Mouse (Mus musculus): Measurements from ENCODE around the gene Alad. TPM values are rescaled to one million over a fixed set of nuclear protein-coding genes. Genes with fewer than 3 reads are reported as not detected.
A peak's percentile ranks its signal among the peaks of the same experiment; 100 is the strongest.

The Alad gene
- polyA plus RNA-seq, 1 experiment from 2014 or later, result 69.3 TPM

DNA sequence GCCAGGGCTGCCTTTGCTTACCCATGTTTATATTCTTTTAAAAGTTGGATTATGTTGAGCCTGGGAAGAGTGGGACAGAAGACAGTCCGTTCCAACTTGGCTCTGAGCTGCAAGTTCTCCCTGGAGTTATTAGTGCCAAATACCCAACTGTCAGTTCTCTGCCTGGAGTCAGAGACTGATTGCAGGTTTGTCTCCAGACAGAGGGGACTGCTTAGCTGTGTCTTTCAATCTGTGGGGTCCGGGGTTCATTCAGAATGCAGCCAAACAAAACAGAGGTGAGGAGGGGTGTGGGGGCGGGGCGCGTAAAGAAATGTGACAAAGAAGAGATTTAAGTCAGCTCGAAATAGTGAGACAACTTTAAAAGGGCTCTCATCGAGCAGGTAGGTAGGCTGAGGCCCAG, 18.2 kb downstream of the Alad start:
- Histone ChIP-seq H3K9me3 (ENCODE audit: control insufficient read depth, low read length) (no peaks in the 10 kb centered on the region), H3K4me2 (ENCODE audit: low read length) (peak overlapping the region; percentile 63), H3K4me3 (ENCODE audit: control insufficient read depth in 1 of 2, insufficient read depth in 1 of 2, low read depth in 1 of 2, low read length in 2 of 2) (peak overlapping the region; percentile 68), H3K27ac (replicated peaks in 1 of 2; ENCODE audit: control insufficient read depth in 1 of 2, insufficient read depth in 1 of 2, low read depth in 2 of 2, low read length in 2 of 2) (peak overlapping the region; percentile 35 to 59), H3K9ac (ENCODE audit: low read length) (peak overlapping the region; percentile 79), H3K27me3 (ENCODE audit: control insufficient read depth, insufficient read depth, low read length) (no peaks in the 10 kb centered on the region), H3K4me1 (ENCODE audit: control insufficient read depth in 2 of 2, insufficient read depth in 2 of 2, low read length in 2 of 2) (peaks cover 2 to 4% of the 10 kb centered on the region in 2 experiments; a peak in 3 of 4 replicates), H3K36me3 (ENCODE audit: control insufficient read depth, insufficient read depth, low read length) (peaks cover 16% of the 10 kb centered on the region)
- WGBS, result 1% methylated on average over 7 of the region's 7 CpGs
- no peak for ATAC-seq (ENCODE audit: insufficient number of reproducible peaks, insufficient read depth, low FRiP score, low read depth)

GRCm38 (mm10) chr4:62500799-62501198, 18.9 kb downstream of the Alad start:
- Histone ChIP-seq H3K9me3 (ENCODE audit: control insufficient read depth, low read length) (no peaks in the 10 kb centered on the region), H3K27ac (replicated peaks in 1 of 2; ENCODE audit: control insufficient read depth in 1 of 2, insufficient read depth in 1 of 2, low read depth in 2 of 2, low read length in 2 of 2) (no peak overlapping the region), H3K27me3 (ENCODE audit: control insufficient read depth, insufficient read depth, low read length) (no peaks in the 10 kb centered on the region), H3K4me3 (ENCODE audit: control insufficient read depth in 1 of 2, insufficient read depth in 1 of 2, low read depth in 1 of 2, low read length in 2 of 2) (no peak overlapping the region), H3K4me1 (ENCODE audit: control insufficient read depth in 2 of 2, insufficient read depth in 2 of 2, low read length in 2 of 2) (peaks cover 2 to 4% of the 10 kb centered on the region in 2 experiments; a peak in 3 of 4 replicates), H3K4me2 (ENCODE audit: low read length) (no peak overlapping the region), H3K36me3 (ENCODE audit: control insufficient read depth, insufficient read depth, low read length) (peaks cover 16% of the 10 kb centered on the region), H3K9ac (ENCODE audit: low read length) (no peak overlapping the region)
- 84% methylated on average over 4 of the region's 4 CpGs for WGBS
- ATAC-seq (ENCODE audit: insufficient number of reproducible peaks, insufficient read depth, low FRiP score, low read depth), result no peak

GRCm38 (mm10) chr4:62496815-62497214, 22.9 kb downstream of the Alad start:
- Histone ChIP-seq H3K9me3 (ENCODE audit: control insufficient read depth, low read length) (no peaks in the 10 kb centered on the region), H3K9ac (ENCODE audit: low read length) (no peak overlapping the region), H3K27ac (replicated peaks in 1 of 2; ENCODE audit: control insufficient read depth in 1 of 2, insufficient read depth in 1 of 2, low read depth in 2 of 2, low read length in 2 of 2) (no peak overlapping the region), H3K4me2 (ENCODE audit: low read length) (no peak overlapping the region), H3K36me3 (ENCODE audit: control insufficient read depth, insufficient read depth, low read length) (peaks cover 16% of the 10 kb centered on the region), H3K4me3 (ENCODE audit: control insufficient read depth in 1 of 2, insufficient read depth in 1 of 2, low read depth in 1 of 2, low read length in 2 of 2) (no peak overlapping the region), H3K27me3 (ENCODE audit: control insufficient read depth, insufficient read depth, low read length) (no peaks in the 10 kb centered on the region), H3K4me1 (ENCODE audit: control insufficient read depth in 2 of 2, insufficient read depth in 2 of 2, low read length in 2 of 2) (peaks cover 0 to 5% of the 10 kb centered on the region in 2 experiments; a peak in 2 of 4 replicates)
- 0 out of 2 replicates have a peak, but pooled peaks have one; percentile 14 for ATAC-seq (ENCODE audit: insufficient number of reproducible peaks, insufficient read depth, low FRiP score, low read depth)
- 41% methylated on average over 8 of the region's 8 CpGs for WGBS

DNA sequence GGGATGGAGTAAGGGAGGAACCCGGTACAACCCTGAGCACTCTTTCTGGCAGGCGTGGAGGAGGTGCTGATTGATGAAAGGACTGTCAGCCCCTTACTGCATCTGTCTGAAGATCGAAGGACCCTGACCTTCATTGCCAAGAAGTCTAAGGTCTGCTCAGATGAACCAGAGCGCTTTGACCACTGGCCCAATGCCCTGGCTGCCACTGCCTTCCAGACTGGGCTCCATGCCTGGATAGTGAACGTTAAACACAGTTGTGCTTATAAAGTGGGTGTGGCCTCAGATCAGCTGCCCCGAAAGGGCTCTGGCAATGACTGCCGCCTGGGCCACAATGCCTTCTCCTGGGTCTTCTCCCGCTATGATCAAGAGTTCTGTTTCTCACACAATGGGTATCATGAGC, 23.8 kb downstream of the Alad start:
- no peaks in the 10 kb centered on the region for H3K9me3 ChIP-seq (ENCODE audit: control insufficient read depth, low read length)
- no peak overlapping the region for H3K4me2 ChIP-seq (ENCODE audit: low read length)
- no peak overlapping the region for H3K9ac ChIP-seq (ENCODE audit: low read length)
- 60% methylated on average over 8 of the region's 8 CpGs for WGBS
- H3K4me1 ChIP-seq (ENCODE audit: control insufficient read depth in 2 of 2, insufficient read depth in 2 of 2, low read length in 2 of 2), result peaks cover 0 to 3% of the 10 kb centered on the region in 2 experiments; a peak in 1 of 4 replicates
- H3K27ac ChIP-seq (replicated peaks in 1 of 2; ENCODE audit: control insufficient read depth in 1 of 2, insufficient read depth in 1 of 2, low read depth in 2 of 2, low read length in 2 of 2), result no peak overlapping the region
- peaks cover 16% of the 10 kb centered on the region for H3K36me3 ChIP-seq (ENCODE audit: control insufficient read depth, insufficient read depth, low read length)
- ATAC-seq (ENCODE audit: insufficient number of reproducible peaks, insufficient read depth, low FRiP score, low read depth), result no peak
- H3K4me3 ChIP-seq (ENCODE audit: control insufficient read depth in 1 of 2, insufficient read depth in 1 of 2, low read depth in 1 of 2, low read length in 2 of 2), result no peak overlapping the region
- no peaks in the 10 kb centered on the region for H3K27me3 ChIP-seq (ENCODE audit: control insufficient read depth, insufficient read depth, low read length)

DNA sequence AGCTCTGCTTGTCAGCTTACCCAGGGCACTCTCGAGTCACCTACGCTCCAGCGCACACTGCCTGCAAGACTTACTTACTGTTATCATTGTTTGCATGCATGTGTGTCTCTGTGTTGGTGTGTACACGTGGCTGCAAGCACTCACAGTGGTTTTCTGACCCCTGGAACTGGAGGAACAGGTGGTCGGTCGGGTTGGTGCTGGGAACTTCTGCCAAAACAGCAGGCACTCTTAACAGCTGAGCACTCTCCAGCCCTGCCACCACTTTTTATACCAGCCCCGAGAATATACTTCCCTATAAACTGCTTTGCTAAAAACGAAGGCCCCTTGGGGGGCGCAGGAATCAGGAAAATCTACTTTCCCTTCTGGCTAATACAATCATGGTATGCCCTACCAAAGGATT, 25.5 kb downstream of the Alad start:
- Histone ChIP-seq H3K9me3 (ENCODE audit: control insufficient read depth, low read length) (no peaks in the 10 kb centered on the region), H3K36me3 (ENCODE audit: control insufficient read depth, insufficient read depth, low read length) (peaks cover 9% of the 10 kb centered on the region), H3K4me3 (ENCODE audit: control insufficient read depth in 1 of 2, insufficient read depth in 1 of 2, low read depth in 1 of 2, low read length in 2 of 2) (no peak overlapping the region), H3K27ac (replicated peaks in 1 of 2; ENCODE audit: control insufficient read depth in 1 of 2, insufficient read depth in 1 of 2, low read depth in 2 of 2, low read length in 2 of 2) (no peak overlapping the region), H3K9ac (ENCODE audit: low read length) (no peak overlapping the region), H3K4me2 (ENCODE audit: low read length) (no peak overlapping the region), H3K4me1 (ENCODE audit: control insufficient read depth in 2 of 2, insufficient read depth in 2 of 2, low read length in 2 of 2) (peaks cover 0 to 3% of the 10 kb centered on the region in 2 experiments; a peak in 1 of 4 replicates), H3K27me3 (ENCODE audit: control insufficient read depth, insufficient read depth, low read length) (no peaks in the 10 kb centered on the region)
- WGBS, result 56% methylated on average over 9 of the region's 9 CpGs
- no peak for ATAC-seq (ENCODE audit: insufficient number of reproducible peaks, insufficient read depth, low FRiP score, low read depth)

DNA sequence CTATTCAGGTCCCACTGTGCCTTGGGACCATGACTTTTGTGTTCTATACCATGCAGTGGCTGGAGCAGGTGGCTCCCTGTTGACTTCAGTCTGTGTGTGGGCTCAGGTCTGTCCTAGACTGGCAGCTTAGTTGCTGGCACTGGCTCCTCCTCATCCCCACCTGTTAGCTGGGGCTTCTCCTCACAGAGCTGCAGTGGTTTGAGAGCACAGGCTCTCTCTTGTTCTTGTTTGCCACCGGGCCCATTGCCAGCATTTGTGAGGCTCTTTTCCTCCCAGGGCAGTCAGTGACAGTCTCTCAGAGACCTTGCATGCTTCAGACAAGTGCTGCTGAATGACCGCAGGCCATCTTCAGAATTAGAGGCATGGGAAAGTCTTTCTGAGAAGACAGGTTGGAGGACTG, 27.0 kb downstream of the Alad start:
- 78% methylated on average over 2 of the region's 2 CpGs for WGBS

DNA sequence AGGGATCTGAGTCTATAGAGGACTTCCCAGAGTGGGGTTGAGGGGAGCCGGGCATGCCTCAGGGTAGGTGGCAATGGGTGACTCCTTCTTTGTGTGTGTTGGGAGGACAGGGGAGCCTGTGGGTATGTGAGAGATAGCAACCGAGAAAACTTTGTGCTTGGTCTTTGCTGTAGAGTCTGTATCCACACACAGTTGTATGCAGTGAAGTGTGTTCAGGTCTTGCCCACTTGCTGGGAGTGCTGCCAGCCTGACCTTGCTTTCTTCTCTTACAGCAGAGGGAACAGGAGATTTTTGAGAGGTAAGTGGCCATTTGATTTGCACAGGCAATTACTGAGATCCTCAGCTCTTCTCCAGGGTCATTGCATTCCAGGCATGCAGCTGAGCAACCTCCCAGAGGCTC, 31.8 kb downstream of the Alad start:
- Histone ChIP-seq H3K27ac (replicated peaks in 1 of 2; ENCODE audit: control insufficient read depth in 1 of 2, insufficient read depth in 1 of 2, low read depth in 2 of 2, low read length in 2 of 2) (no peak overlapping the region), H3K9me3 (ENCODE audit: control insufficient read depth, low read length) (no peaks in the 10 kb centered on the region), H3K4me1 (ENCODE audit: control insufficient read depth in 2 of 2, insufficient read depth in 2 of 2, low read length in 2 of 2) (no peaks in the 10 kb centered on the region; a peak in 1 of 4 replicates), H3K27me3 (ENCODE audit: control insufficient read depth, insufficient read depth, low read length) (no peaks in the 10 kb centered on the region), H3K9ac (ENCODE audit: low read length) (no peak overlapping the region), H3K4me3 (ENCODE audit: control insufficient read depth in 1 of 2, insufficient read depth in 1 of 2, low read depth in 1 of 2, low read length in 2 of 2) (no peak overlapping the region), H3K4me2 (ENCODE audit: low read length) (no peak overlapping the region), H3K36me3 (ENCODE audit: control insufficient read depth, insufficient read depth, low read length) (no peaks in the 10 kb centered on the region)
- no peak for ATAC-seq (ENCODE audit: insufficient number of reproducible peaks, insufficient read depth, low FRiP score, low read depth)
- 89% methylated on average over 2 of the region's 2 CpGs for WGBS

More for the DNA sequence above, 27.0 kb downstream of the Alad start:
- Histone ChIP-seq H3K9ac (ENCODE audit: low read length) (no peak overlapping the region), H3K9me3 (ENCODE audit: control insufficient read depth, low read length) (no peaks in the 10 kb centered on the region), H3K27me3 (ENCODE audit: control insufficient read depth, insufficient read depth, low read length) (no peaks in the 10 kb centered on the region), H3K4me1 (ENCODE audit: control insufficient read depth in 2 of 2, insufficient read depth in 2 of 2, low read length in 2 of 2) (peaks cover 0 to 3% of the 10 kb centered on the region in 2 experiments; a peak in 1 of 4 replicates), H3K4me3 (ENCODE audit: control insufficient read depth in 1 of 2, insufficient read depth in 1 of 2, low read depth in 1 of 2, low read length in 2 of 2) (no peak overlapping the region), H3K4me2 (ENCODE audit: low read length) (no peak overlapping the region), H3K36me3 (ENCODE audit: control insufficient read depth, insufficient read depth, low read length) (no peaks in the 10 kb centered on the region), H3K27ac (replicated peaks in 1 of 2; ENCODE audit: control insufficient read depth in 1 of 2, insufficient read depth in 1 of 2, low read depth in 2 of 2, low read length in 2 of 2) (no peak overlapping the region)
- no peak for ATAC-seq (ENCODE audit: insufficient number of reproducible peaks, insufficient read depth, low FRiP score, low read depth)

- H3K9ac ChIP-seq (ENCODE audit: low read length), result no peak overlapping the region
- no peak overlapping the region for H3K4me3 ChIP-seq (ENCODE audit: control insufficient read depth in 1 of 2, insufficient read depth in 1 of 2, low read depth in 1 of 2, low read length in 2 of 2)
- no peak for ATAC-seq (ENCODE audit: insufficient number of reproducible peaks, insufficient read depth, low FRiP score, low read depth)
- no peaks in the 10 kb centered on the region for H3K9me3 ChIP-seq (ENCODE audit: control insufficient read depth, low read length)
- H3K27me3 ChIP-seq (ENCODE audit: control insufficient read depth, insufficient read depth, low read length), result no peaks in the 10 kb centered on the region
- no peak overlapping the region for H3K4me2 ChIP-seq (ENCODE audit: low read length)
- no peaks in the 10 kb centered on the region; a peak in 1 of 4 replicates for H3K4me1 ChIP-seq (ENCODE audit: control insufficient read depth in 2 of 2, insufficient read depth in 2 of 2, low read length in 2 of 2)
- no peaks in the 10 kb centered on the region for H3K36me3 ChIP-seq (ENCODE audit: control insufficient read depth, insufficient read depth, low read length)
- no peak overlapping the region for H3K27ac ChIP-seq (replicated peaks in 1 of 2; ENCODE audit: control insufficient read depth in 1 of 2, insufficient read depth in 1 of 2, low read depth in 2 of 2, low read length in 2 of 2)
- 88% methylated on average over 5 of the region's 5 CpGs for whole genome bisulfite sequencing
Measured at GRCm38 (mm10) chr4:62487172-62487571, 32.5 kb downstream of the Alad start.

Measured in heart, embryonic 14.5 days (tissue).